Mouse (Mus musculus) left cerebral cortex, adult 8-10 months (tissue): ENCODE data around the gene Mroh7. TPM values are rescaled to one million over a fixed set of nuclear protein-coding genes. Genes with fewer than 3 reads are reported as not detected.

Experiments
- DNase-seq, 2 experiments: peaks; one replicate each; pipeline ENCODE4 v3.0.0; 2022; ENCODE audit warnings: low spot score in 2 of 2
- total RNA-seq, 4 experiments: library from RNA; stranded (reverse); gene quantifications; 2 replicates each; pipeline ENCODE4 v1.2.4; 2022

The Mroh7 gene
- total RNA-seq, 4 experiments from 2014 or later: 3.2 to 5.7 (median 4.0) TPM

- DNase-seq: no peak
These were observed 97.2 kb downstream of the Mroh7 start for GRCm38 (mm10) chr4:106633281-106634085.

GRCm38 (mm10) chr4:106632313-106632712 is 98.4 kb downstream of the Mroh7 start:
- no peak for DNase-seq

Other genes with a start within 250 kb of the Mroh7 start
- not detected for gene Bsnd, start 238.6 kb downstream of the Mroh7 start, total RNA-seq
- gene Dhcr24, start 169.9 kb downstream of the Mroh7 start, total RNA-seq: 100 to 1,000 TPM in 2 of 4 experiments, 10 to 100 TPM in 2; 92.7 to 121 (median 102) TPM
- gene Lexm, start 113.7 kb downstream of the Mroh7 start, total RNA-seq: not detected
- gene Ttc22, start 108.5 kb downstream of the Mroh7 start, total RNA-seq: 1 to 10 TPM in 1 of 4 experiments, under 1 TPM in 3; 0.68 to 1.0 (median 0.82) TPM
- gene Pars2, start 79.9 kb downstream of the Mroh7 start, total RNA-seq: 1 to 10 TPM; 6.2 to 8.4 (median 7.7) TPM
- 10 to 100 TPM; 39.8 to 43.6 (median 42.1) TPM for gene Ttc4, start 52.0 kb downstream of the Mroh7 start, total RNA-seq
- gene Fam151a, start 3.0 kb upstream of the Mroh7 start, total RNA-seq: under 1 TPM in 1 of 4 experiments, not detected in 3; 0.30 TPM
- 10 to 100 TPM; 31.0 to 59.2 (median 51.8) TPM for gene Acot11, start 74.1 kb upstream of the Mroh7 start, total RNA-seq
- gene Ssbp3, start 179.8 kb upstream of the Mroh7 start, total RNA-seq: 100 to 1,000 TPM; 171 to 199 (median 187) TPM